Mouse (Mus musculus) frontal cortex, postnatal 36 days (tissue): Measurements from ENCODE around the gene Nop9.

ENCODE experiments used
- DNase-seq, 2 experiments: peaks; one replicate each; pipeline ENCODE4 v3.0.0; 2022; ENCODE audit warnings: low spot score in 2 of 2

Nop9 gene

DNA sequence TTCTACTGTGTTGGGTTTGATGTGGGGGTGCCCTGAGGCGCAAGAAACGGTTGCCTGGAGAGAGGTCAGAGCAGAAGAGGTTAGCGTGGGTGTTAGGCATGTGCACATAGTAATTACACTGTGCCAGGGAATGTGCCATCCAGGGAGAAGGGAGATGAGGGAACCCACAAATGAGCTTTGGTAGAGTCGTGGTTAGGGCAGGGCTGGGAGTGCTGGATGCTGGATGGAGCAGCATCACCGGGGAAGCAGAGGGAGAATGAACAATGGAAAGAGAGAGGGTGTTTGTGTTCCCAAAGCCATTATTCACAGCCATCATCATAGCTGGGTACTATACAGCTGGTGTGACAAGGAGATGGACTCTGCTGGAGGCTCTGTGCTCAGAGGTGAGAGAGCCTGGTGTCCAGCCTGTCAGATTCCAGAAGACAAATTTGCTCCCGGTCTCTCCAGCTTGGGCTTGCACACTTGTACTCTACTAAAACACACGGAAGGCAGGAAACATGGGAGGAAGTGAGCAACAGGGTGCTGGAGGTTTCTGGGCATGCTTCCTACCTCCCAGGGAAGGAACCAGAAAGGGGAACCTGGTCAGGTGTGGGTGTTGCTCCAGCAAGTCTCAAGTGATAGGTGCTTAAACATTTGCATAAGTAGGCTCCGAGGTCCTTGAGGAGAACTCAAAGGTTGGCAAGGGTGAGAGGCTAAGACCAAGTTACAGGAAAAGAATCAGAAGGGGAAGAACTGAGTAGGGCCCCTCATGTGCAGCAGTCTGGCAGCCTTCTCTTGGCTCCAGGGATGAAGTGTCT, 17.4 kb upstream of the Nop9 start:
- no peak for DNase-seq

DNA sequence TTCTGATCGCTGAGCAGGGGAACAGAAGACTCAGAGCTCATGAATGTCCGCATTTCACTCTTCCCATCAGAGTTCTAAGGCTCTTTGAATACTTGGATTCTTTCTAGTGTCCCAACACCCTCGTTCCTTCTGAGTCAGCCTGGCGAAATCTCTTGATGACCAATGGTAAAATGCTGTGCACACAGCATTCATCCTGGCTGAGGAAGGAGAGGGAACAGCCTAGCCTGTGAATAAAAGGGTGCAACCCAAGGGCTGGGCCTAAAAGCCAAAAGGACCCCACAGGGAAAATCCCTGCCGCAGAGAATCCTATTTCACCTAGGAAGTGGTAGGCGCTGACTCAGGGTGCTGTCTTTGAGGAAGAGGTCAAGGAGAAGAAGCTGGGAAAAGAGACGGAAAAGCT, 15.4 kb upstream of the Nop9 start:
- DNase-seq, result no peak

DNA sequence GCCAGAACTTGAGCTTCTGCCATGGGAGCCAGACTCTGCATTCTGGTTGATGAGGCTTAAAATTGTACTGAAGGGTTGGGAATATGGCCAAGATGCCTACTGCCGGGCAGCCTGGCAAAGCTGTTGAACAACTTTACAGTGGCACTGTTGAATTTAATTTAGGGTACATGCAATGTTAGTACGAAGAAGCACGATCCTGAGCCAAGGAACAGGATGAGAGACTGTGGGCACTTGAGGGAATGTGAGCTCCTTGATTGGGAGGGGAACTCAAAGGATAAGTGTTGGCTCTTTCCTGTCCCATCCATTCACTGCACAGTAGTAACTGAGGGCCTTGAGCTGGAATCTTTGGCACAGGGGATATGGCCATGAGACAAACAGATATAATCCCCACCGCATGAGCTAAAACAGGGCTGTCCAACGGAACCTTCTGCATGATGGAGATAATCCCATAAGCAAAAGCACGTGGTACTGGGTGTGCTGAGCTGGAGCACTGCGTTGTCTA, 14.9 kb upstream of the Nop9 start:
- DNase-seq, result peak in 1 of 2 experiments; percentile 51

DNA sequence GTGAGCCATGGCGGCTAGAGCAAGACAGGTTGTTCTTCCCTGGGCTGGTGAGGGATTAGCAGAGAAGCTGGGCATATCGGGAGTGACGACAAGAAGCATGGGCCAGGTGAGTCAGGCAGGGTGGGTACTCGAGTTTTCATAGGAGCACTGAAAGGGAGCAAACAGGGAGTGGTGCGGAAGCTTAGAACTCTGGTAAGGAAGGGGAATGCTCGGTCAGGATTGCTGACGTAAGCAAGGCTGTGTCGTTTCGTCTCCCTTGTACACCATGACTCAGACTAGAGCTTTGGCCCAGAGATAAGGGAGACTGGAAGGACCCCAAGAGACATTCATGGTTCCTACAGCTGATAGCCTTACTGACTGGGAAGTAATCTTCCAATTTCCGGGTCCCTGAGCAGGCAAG, 11.6 kb upstream of the Nop9 start:
- no peak for DNase-seq

DNA sequence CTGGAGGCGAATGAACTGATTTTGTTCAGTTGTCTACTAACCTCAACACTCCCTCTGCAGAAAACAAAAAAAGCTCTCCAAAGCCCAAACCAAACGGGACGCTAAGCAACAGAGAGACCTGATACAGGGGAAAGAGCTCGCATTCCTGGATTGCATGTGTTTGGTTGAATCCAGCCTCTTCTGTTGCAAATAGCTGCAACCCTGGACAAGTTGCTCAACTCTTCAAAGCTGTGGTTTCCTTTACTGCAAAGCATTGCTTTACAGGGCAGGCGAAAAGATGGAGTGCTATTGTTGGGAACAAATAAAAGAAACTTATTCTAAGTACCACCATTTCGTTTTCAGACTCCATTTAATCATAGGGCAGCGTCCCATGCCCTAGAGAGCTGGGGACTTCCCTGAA, 10.6 kb upstream of the Nop9 start:
- no peak for DNase-seq

DNA sequence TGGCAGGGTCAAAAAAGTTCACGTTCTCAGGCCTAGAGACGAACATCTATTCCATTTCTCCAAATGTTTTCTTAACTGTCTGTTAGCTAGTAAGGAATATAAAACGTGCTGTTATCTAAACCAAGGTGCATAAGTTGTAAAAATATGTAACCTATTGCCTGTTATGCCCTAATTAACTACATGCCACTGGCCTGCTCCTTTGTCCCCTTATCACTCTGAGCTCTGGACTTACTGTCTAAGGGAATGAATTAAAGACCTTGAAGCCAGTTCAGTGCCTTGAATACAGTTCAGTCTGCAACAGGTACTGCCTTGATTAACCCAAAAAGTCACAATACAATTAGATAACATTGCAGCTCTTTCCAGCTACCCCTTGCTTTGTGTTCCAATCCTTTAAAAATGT, 10.2 kb upstream of the Nop9 start:
- DNase-seq, result no peak

DNA sequence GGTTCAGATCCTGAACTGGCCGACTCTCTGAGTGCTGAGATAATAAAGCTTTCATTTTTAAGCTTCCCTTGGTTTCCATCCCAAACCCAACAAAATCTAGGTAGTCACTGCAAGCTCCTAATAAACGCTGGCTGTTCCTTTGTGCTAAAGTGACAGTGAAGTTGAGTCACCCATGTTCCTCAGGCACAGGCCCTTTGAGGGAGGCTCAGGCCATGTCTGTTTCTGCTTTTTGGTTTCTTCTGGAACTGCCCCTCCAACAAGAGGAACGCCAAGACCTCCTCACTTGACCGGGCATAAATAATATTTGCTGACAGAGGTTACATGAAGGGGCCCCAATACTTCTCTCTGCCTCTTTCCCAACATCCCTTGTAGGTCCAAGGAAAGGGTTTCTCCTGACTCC, 9.7 kb upstream of the Nop9 start:
- no peak for DNase-seq

DNA sequence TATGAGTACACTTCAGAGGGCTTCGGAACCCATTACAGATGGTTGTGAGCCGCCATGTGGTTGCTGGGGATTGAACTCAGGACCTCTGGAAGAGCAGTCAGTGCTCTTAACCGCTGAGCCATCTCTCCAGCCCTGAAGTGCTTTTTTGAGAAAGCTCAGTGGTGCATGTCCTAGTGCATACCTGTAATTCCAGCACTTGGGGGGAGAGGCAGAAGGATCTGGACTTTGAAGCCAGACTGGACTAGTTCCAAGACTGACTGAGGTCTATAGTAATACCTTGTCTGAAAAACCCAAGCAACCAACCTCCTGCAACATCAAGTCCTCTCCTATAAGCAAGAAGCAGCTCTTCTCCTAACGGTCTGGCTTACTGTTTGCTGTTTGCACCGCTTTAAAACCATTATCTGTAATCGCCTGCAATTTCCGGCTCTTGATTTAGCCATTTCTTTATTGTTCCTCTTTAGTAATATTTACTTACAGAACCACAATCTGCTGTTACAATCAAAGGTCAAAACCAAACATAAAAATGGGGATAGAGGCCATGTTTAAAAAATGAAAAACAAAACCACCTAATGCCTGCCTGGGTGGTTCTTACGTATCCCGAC, 8.3 kb upstream of the Nop9 start:
- DNase-seq, result no peak

DNA sequence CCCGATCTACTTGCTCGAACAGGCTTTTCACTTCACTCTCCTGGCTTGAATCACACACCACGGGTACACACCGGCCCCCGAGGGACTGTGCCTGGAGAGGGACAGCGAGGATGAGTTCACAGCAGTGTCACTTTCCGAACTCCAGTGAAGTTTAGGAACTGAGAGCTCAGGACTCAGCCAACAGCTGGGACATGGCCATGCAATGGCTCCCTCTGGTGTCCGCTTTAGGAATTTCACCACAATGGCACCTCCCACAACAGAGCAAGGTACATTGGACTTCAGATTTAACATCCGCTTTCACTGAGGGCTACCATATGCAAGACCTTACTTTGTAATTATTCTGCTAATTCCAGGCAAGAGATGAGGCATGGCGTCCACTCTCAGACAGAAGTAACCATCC, 1.8 kb upstream of the Nop9 start:
- DNase-seq, result peak; percentile 87 to 90

DNA sequence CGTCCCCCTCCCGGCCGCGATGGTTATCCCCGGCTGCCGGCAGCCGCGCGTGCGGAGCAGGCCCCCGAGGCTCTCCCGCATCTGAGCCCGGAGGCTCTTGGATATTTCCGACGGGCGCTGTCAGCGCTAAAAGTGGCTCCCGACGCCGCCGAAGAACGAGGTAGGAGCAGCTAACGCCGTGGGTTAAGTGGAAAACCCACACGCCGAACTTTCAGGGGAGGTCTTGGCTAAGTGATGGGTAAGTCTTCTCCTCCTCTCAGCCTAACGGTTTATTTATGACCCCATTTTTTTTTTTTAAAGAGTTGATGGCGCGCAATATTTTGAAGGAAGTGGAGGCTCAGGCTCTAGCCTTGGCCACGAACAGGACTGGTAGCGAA, 356 bp downstream of the Nop9 start:
- no peak for DNase-seq

DNA sequence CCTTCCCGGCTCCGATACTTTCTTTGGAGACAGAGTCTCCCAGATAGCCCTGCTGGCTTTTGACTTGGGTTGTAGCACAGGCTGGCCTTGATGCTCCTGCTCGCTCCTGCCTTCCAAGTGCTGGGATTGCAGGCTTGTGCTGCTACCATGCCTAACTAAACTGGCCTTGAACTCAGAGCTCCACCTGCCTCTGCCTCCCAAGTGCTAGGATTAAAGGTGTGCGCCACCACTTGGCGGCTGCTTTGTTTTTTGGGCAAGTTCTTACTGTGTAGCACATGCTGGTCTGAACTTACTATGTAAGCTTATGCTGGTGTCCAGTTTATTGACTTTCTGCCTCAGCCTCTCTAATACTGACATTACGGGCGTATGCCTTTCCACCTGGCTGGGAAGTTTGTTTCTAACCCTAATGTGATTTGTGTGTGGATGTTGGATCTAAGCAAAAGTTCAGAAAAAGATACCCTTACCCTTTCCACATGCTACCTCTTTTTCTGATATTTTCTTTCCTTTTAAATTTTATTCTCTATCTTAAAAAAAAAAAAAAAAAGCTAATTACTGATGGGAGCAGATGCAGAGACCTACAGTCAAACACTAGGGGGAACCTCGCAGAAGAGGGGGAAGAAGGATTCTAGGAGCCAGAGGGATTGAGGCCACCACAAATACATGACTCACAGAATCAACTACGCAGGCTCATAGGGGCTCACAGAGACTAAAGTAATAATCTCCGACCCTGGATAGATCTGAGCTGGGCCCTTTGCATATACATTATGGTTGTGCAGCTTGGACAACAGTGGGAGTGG, 1.8 kb downstream of the Nop9 start:
- no peak for DNase-seq

DNA sequence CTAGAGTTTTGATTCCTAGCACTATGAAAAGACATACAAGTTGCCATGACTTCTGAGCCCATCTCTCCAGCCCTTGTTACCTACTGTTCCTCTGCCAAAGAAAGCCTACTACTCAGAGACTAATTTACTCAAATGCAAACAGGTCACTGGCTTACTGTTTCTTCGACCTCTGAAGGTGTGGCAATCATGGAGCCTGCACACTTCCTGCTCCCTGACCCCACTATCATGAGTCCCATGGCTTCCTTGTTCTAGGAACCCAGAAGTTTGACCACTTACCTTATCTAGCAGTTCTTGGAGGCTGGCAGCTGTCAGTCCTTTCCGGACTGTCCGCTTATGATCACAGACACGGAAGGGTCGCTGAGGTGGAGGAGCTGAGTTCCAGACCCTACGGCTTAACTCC, 12.1 kb downstream of the Nop9 start:
- DNase-seq, result no peak

DNA sequence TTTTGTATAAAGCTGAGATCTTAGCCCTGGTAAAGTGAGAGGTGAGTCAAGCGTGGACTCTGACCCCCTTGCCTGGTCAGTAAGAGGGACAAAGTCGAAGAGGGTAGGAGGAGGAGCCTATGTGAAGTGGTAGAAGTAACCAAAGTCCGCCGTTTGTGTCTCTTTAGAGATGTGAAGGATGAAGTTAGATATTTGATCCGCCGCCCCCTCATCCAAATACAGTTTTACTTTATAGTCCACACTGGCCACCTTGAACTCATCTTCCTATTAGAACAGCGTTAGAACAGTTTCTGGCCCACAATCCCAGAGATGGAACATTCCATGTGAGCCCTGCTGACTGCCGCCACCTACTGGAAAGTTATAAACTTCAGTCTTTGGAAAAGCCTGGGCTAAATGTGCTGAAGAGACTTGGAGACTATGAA, 12.9 kb downstream of the Nop9 start, which contains the start of gene Cideb:
Gene Cideb (minus strand): TSS at position 96 of the 422 bp plus-strand sequence.
- peak in 1 of 2 experiments; percentile 44 for DNase-seq

DNA sequence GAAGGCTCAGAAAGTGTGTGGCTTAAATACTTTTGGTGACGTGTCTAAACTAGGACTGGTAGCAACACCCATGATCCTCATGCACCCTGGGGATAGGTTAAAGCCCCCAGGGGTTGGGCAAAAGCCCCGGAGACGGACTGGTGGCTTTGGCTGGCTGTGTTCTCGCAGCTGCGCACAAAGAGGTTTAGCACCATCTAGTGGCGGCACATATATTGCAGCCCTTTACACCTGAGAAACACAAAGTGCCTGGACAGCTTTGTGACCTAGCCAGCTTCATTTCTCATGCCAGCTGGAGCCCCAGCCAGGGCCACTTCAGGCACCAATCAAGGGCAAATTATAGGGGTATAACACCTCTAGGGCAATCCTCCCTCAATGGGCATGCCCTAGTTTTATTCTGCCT, 14.7 kb downstream of the Nop9 start:
- DNase-seq, result peak; percentile 85 to 90

DNA sequence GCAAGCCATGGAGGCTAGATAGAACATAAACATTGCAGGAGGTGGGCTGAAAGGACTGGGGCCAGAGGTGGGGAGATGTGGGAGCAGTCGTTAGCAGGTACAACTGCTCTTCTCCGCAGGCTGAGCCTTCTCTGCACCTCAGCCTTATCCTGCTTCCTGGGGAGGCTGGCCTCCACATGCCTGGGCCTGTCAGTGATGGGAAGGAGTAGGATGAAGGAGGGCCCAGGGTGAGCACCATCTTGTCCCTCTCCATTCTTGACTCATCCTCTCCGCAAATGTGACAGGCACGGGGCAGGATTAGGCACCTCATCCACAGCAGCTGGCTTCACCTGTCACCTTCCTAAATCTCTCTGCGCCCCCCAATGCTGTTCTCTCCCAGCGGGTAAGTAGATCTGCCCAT, 15.7 kb downstream of the Nop9 start, which contains the start of gene Ltb4r2:
Gene Ltb4r2 (plus strand): TSS at position 266 of the 400 bp plus-strand sequence.
- no peak for DNase-seq

DNA sequence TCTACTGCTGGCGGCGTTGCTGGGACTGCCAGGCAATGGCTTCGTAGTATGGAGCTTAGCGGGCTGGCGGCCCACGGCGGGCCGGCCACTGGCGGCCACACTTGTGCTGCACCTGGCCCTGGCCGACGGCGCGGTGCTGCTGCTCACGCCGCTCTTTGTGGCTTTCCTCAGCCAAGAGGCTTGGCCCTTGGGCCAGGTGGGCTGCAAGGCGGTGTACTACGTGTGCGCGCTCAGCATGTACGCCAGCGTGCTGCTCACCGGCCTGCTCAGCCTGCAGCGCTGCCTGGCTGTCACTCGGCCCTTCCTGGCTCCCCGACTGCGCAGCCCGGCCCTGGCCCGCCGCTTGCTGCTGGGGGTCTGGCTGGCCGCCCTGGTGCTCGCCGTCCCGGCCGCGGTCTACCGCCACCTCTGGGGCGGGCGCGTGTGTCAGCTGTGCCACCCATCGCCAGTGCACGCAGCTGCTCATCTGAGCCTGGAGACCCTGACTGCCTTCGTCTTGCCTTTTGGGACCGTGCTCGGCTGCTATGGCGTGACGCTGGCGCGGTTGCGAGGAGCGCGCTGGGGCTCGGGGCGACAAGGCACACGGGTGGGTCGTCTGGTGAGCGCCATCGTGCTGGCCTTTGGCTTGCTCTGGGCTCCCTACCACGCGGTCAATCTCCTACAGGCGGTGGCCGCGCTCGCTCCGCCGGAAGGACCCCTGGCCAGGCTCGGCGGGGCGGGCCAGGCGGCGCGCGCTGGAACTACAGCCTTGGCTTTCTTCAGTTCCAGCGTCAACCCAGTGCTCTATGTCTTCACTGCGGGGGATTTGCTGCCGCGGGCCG, 16.7 kb downstream of the Nop9 start:
- DNase-seq, result peak; percentile 39 to 40

DNA sequence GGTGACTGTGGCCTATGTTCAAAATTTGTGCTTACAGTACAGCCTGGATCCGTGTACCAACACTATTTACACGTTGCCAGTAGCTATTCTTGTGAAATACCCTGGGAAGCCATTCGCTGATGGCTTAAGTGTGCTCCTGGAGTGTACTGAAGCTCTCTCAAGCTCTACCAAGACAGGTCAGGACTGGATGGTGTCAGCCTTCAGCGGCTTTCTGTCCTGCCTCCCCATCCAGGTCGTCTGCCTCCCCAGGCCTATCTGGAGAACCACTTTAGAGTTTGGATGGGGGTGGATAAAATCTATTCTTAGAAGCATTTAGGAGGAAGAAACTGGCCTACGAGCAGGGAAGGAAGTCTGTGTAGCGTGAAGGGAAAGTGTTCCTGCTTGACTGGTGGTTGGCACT, 17.7 kb downstream of the Nop9 start:
- peak in 1 of 2 experiments; percentile 17 for DNase-seq

DNA sequence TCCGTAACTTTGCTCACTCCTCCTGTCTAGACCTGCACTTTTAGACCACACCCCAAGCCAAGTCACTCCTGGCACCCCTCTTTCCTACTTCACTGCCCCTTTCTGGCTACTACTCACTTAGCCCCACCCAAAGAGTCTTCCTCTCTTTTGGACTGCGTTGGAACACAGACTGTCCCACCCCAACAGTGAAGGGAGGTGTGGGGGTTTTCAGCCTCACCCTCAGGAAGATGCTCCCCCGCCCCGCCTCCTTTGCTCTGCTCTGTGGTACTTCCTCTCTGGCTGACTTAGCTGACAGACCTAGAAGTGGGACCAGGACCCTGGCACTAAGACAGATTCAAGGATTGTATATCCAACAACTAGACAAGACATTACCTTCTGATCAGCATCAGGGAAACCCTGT, 20.2 kb downstream of the Nop9 start, which contains the start of gene Ltb4r1:
Gene Ltb4r1 (plus strand): TSS at position 267 of the 400 bp plus-strand sequence.
- DNase-seq, result no peak

DNA sequence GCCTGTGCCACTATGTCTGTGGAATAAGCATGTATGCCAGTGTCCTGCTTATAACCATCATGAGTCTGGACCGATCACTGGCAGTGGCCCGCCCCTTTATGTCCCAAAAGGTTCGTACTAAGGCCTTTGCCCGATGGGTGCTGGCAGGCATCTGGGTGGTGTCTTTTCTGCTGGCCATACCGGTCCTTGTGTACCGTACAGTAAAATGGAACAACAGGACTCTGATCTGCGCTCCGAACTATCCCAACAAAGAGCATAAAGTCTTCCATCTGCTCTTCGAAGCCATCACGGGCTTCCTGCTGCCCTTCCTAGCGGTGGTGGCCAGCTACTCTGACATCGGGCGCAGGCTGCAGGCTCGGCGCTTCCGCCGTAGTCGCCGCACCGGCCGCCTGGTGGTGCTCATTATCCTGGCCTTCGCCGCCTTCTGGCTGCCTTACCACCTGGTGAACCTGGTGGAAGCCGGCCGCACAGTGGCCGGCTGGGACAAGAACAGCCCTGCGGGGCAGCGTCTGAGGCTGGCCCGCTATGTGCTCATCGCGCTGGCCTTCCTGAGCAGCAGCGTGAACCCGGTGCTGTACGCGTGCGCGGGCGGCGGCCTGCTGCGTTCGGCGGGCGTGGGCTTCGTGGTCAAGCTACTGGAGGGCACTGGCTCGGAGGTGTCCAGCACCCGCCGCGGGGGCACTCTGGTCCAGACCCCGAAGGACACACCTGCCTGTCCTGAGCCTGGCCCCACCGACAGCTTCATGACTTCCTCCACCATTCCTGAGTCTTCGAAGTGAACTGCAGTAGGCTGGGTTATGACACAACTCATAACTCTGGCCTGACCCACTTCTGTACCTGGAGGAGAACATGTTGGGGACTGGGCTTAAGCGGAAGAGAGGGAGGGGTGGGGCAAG, 22.3 kb downstream of the Nop9 start:
- peak in 1 of 2 experiments; percentile 28 for DNase-seq

DNA sequence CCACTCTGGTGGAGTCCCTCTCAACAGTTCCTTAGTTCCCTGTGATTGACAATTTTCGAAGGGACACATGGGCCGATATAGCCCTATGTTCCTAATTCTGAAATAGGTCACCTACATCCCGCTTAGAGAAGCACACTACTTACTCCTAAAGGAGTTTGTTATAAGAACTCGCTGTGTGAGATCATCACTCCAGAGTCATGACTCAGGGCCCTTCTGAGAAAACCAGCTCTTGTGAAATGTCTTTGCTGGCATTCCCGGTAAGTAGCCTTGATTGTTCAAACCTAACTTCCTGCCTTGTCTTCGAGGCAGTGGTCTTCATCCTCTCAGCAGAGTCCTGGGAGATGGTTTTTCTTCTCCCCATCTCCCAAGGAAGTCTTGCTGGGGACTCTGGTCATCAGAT, 23.1 kb downstream of the Nop9 start:
- no peak for DNase-seq
